11 mouse cellular contexts compared by ENCODE assay signal in genomic region chr1:10877391-10878170, GRCm38 (mm10).
A peak's percentile ranks its signal among the peaks of the same experiment; 100 is the strongest.
DNase-seq lines count a peak whose midpoint lies in the region; ATAC-seq and TF ChIP-seq lines count a peak whose summit lies in the region.
"Had no signal": no experiment of that assay in that cellular context is flagged by ENCODE, and none has a peak within 500 bp of the region (broad histone marks: within the 10 kb centered on the region; RNA-seq: fewer than 3 reads in every experiment).

No protein-coding gene starts in this region.

- H3K9ac ChIP-seq in hindbrain, embryonic 16.5 days (ENCODE audit: low read depth, low read length): no peak overlapping the region
- H3K9ac ChIP-seq in hindbrain, embryonic 11.5 days (ENCODE audit: low read depth, low read length): no peak overlapping the region
- no peak overlapping the region for H3K9ac ChIP-seq in heart, postnatal 0 days (replicated peaks; ENCODE audit: low read depth, low read length)
- H3K9ac ChIP-seq in intestine, embryonic 16.5 days (ENCODE audit: low read depth, low read length): no peak overlapping the region
- H3K9ac ChIP-seq: heart, embryonic 15.5 days; liver, embryonic 14.5 days had no signal

- H3K27me3 ChIP-seq in hindbrain, embryonic 16.5 days (replicated peaks; ENCODE audit: control insufficient read depth, insufficient read depth, low read length): no peaks in the 10 kb centered on the region
- H3K27me3 ChIP-seq in hindbrain, embryonic 11.5 days (ENCODE audit: control insufficient read depth, insufficient read depth, low read length): no peaks in the 10 kb centered on the region
- no peaks in the 10 kb centered on the region for H3K27me3 ChIP-seq in heart, postnatal 0 days (ENCODE audit: control insufficient read depth, insufficient read depth, low read length)
- H3K27me3 ChIP-seq in intestine, embryonic 16.5 days (replicated peaks; ENCODE audit: control insufficient read depth, insufficient read depth, low read length): no peaks in the 10 kb centered on the region
- H3K27me3 ChIP-seq: heart, embryonic 15.5 days; Patski had no signal

- no peak for DNase-seq in hindbrain, embryonic 11.5 days (ENCODE audit: low spot score)
- DNase-seq in adrenal gland, adult 8-10 months: peak; percentile 6
- no peak for DNase-seq in heart, postnatal 0 days (ENCODE audit: low spot score)
- peak; percentile 71 for DNase-seq in lung, postnatal 10 days
- no peak for DNase-seq in thymus, postnatal 0 days (ENCODE audit: low spot score)

- peak; percentile 71; the same call in 1 of the 2 replicates for ATAC-seq in hindbrain, embryonic 16.5 days
- ATAC-seq in hindbrain, embryonic 11.5 days (ENCODE audit: low FRiP score): no peak
- ATAC-seq in heart, postnatal 0 days (ENCODE audit: insufficient read depth, low read depth): peak; percentile 55
- ATAC-seq in megakaryocyte-erythroid progenitor cell, adult 5-6 weeks (replicated peaks; ENCODE audit: low FRiP score, low TSS enrichment, poor library complexity, severe bottlenecking): no peak
- ATAC-seq in intestine, embryonic 16.5 days: no peak
- ATAC-seq: Patski had no signal

- no peak overlapping the region for H3K4me2 ChIP-seq in hindbrain, embryonic 16.5 days (ENCODE audit: low read length)
- no peak overlapping the region for H3K4me2 ChIP-seq in hindbrain, embryonic 11.5 days (replicated peaks; ENCODE audit: low read depth, low read length)
- no peak overlapping the region for H3K4me2 ChIP-seq in heart, postnatal 0 days (ENCODE audit: low read depth, low read length)
- no peak overlapping the region for H3K4me2 ChIP-seq in intestine, embryonic 16.5 days (ENCODE audit: low read depth, low read length)
- H3K4me2 ChIP-seq: heart, embryonic 15.5 days had no signal

- no peaks in the 10 kb centered on the region for H3K4me1 ChIP-seq in hindbrain, embryonic 16.5 days (ENCODE audit: control insufficient read depth, insufficient read depth, low read depth, low read length)
- H3K4me1 ChIP-seq in hindbrain, embryonic 11.5 days (replicated peaks; ENCODE audit: control insufficient read depth, insufficient read depth, low read length): no peaks in the 10 kb centered on the region
- no peaks in the 10 kb centered on the region for H3K4me1 ChIP-seq in heart, postnatal 0 days (ENCODE audit: control insufficient read depth, insufficient read depth)
- H3K4me1 ChIP-seq in intestine, embryonic 16.5 days (ENCODE audit: control insufficient read depth, insufficient read depth, low read length): no peaks in the 10 kb centered on the region
- H3K4me1 ChIP-seq: heart, embryonic 15.5 days had no signal

- 58% methylated on average over 2 of the region's 2 CpGs for WGBS in hindbrain, embryonic 16.5 days
- WGBS in hindbrain, embryonic 11.5 days: 61% methylated on average over 2 of the region's 2 CpGs
- WGBS in heart, postnatal 0 days: 44% methylated on average over 2 of the region's 2 CpGs
- WGBS in intestine, embryonic 16.5 days: 48% methylated on average over 2 of the region's 2 CpGs

- H3K27ac ChIP-seq in hindbrain, embryonic 16.5 days (ENCODE audit: low read depth, low read length): no peak overlapping the region
- no peak overlapping the region for H3K27ac ChIP-seq in hindbrain, embryonic 11.5 days (ENCODE audit: low read depth, low read length)
- no peak overlapping the region for H3K27ac ChIP-seq in heart, postnatal 0 days (ENCODE audit: low read depth)
- H3K27ac ChIP-seq in intestine, embryonic 16.5 days (ENCODE audit: low read length): no peak overlapping the region
- H3K27ac ChIP-seq: heart, embryonic 15.5 days; liver, embryonic 14.5 days had no signal

- H3K4me3 ChIP-seq in hindbrain, embryonic 16.5 days (ENCODE audit: low read length): no peak overlapping the region
- H3K4me3 ChIP-seq in hindbrain, embryonic 11.5 days (ENCODE audit: low read depth, low read length): no peak overlapping the region
- H3K4me3 ChIP-seq in heart, postnatal 0 days (ENCODE audit: low read depth, low read length): no peak overlapping the region
- no peak overlapping the region for H3K4me3 ChIP-seq in intestine, embryonic 16.5 days (ENCODE audit: low read length)
- H3K4me3 ChIP-seq: heart, embryonic 15.5 days had no signal

- no peak for TF ChIP-seq CTCF in heart, postnatal 0 days (IDR thresholded peaks at IDR 0.05; ENCODE audit: low read depth)

- no peak for TF ChIP-seq EP300 in heart, postnatal 0 days (IDR thresholded peaks at IDR 0.05; ENCODE audit: low read depth)

- no peaks in the 10 kb centered on the region for H3K9me3 ChIP-seq in hindbrain, embryonic 16.5 days (ENCODE audit: control insufficient read depth, low read length)
- no peaks in the 10 kb centered on the region for H3K9me3 ChIP-seq in hindbrain, embryonic 11.5 days (ENCODE audit: control insufficient read depth, low read length)
- H3K9me3 ChIP-seq in heart, postnatal 0 days (replicated peaks; ENCODE audit: control insufficient read depth, low read length): no peaks in the 10 kb centered on the region
- H3K9me3 ChIP-seq in intestine, embryonic 16.5 days (ENCODE audit: control insufficient read depth, low read length): no peaks in the 10 kb centered on the region
- H3K9me3 ChIP-seq: heart, embryonic 15.5 days had no signal

- no peaks in the 10 kb centered on the region for H3K36me3 ChIP-seq in hindbrain, embryonic 16.5 days (ENCODE audit: control insufficient read depth, insufficient read depth, low read length)
- H3K36me3 ChIP-seq in hindbrain, embryonic 11.5 days (ENCODE audit: control insufficient read depth, insufficient read depth, low read length): no peaks in the 10 kb centered on the region
- H3K36me3 ChIP-seq in heart, postnatal 0 days (replicated peaks; ENCODE audit: control insufficient read depth, insufficient read depth, low read length): no peaks in the 10 kb centered on the region
- H3K36me3 ChIP-seq in intestine, embryonic 16.5 days (ENCODE audit: control insufficient read depth, insufficient read depth, low read length): no peaks in the 10 kb centered on the region
- H3K36me3 ChIP-seq: heart, embryonic 15.5 days had no signal

Comparison
In these comparisons a context has a peak if more than half of its experiments do, and no peak if none do; other contexts are left out.
1. ATAC-seq: peak in hindbrain, embryonic 16.5 days (single experiment) and heart, postnatal 0 days (single experiment); none in hindbrain, embryonic 11.5 days (single experiment), megakaryocyte-erythroid progenitor cell, adult 5-6 weeks (single experiment) and intestine, embryonic 16.5 days (single experiment).
2. DNase-seq: peak in adrenal gland, adult 8-10 months (single experiment) and lung, postnatal 10 days (single experiment); none in hindbrain, embryonic 11.5 days (single experiment), heart, postnatal 0 days (single experiment) and thymus, postnatal 0 days (single experiment).